Mouse (Mus musculus): ENCODE measurements around the gene Stx2. TPM values are rescaled to one million over a fixed set of nuclear protein-coding genes. Genes with fewer than 3 reads are reported as not detected.

The Stx2 gene
- polyA plus RNA-seq, 1 experiment, result 21.1 TPM

DNA sequence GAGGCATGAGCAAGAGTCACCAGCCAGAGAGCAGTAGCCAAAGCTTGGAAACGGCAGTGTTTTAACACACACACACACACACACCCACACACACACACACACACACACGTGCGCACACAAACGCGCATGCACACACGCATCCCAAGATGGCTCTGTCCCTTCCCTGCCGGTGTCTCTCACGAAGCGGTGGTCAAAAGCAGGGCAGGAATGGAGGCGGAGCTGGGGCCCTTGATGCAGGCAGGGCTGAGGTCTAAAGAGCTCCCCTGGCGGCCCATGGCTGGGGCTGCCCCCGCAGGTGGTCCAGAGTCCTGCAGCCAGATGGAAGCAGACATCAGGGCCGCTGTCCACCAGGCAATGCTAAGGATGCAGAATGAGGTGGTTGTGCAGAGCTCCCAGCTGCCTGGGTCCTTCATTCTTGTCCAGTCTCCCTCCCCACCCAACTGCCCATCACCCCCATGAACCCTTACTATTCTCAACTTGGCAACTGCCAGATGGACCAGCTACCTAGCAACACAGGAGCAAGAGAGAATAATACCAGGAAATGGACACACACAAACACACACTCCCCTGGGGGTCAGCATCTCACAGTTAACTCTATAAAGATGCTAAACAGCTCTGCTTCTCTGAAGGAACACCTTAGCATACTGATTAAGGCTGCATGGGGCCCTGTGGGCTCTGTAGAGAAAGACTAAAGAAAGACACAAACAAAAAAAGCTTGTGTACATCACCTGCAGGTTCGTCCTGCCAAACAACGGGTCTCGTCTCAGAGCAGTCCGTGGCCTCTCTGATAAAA lies 54.9 kb downstream of the Stx2 start, which contains the start of gene Rimbp2:
Gene Rimbp2, minus strand, starts transcription at position 209 of the 793 bp plus-strand sequence.
- no peaks in the 10 kb centered on the region for H3K36me3 ChIP-seq (ENCODE audit: control insufficient read depth, insufficient read depth)
- H3K4me3 ChIP-seq, result no peak within 1 kb of the TSS

DNA sequence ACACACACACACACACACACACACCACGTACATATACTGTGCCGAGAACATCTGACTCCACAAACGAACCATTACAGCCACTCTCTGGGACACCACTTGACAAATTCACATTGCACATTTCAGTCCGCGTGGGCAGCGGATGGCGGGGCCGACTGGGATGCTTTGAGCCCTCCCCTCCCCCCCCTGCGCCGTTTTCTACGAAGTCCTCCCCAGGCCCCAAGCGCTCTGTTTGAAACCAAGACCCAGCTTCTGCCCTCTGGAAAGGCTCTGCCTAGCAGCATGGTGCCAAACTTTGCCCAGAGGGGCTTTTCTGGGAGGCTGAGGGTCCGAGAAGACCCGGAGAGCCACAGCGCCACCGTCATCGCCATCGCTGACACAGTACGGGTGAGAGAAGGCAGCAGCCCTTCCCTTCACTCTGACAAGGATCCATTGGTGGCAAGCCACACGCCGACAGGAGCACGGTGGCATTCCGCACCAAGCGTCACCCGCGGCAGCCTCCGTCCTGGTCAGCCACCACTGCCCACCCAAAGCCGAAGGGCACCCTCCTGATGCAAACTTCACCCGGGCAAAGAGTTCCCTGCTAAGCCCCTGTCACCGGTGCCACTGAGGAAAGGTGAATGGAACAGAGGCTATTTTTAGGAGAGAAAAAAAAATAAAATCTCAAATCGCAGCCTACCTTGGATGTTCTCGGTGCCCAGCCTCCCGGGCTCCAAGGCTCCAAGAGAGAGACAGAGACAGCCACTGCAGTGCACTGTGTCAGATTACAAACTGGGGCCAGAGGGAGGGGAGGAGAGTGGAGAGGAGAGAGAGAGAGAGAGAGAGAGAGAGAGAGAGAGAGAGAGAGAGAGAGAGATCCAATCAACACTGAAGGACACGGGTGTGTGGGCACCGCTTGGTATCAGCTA lies 55.8 kb downstream of the Stx2 start:
- H3K27me3 ChIP-seq (ENCODE audit: control insufficient read depth, insufficient read depth, insufficient read length), result no peaks in the 10 kb centered on the region
- H3K4me3 ChIP-seq, result no peak overlapping the region
- H3K79me2 ChIP-seq (ENCODE audit: control insufficient read depth, insufficient read depth), result no peaks in the 10 kb centered on the region
- no peak overlapping the region for H3ac ChIP-seq (ENCODE audit: control insufficient read depth, insufficient read length)
- H3K4me2 ChIP-seq (ENCODE audit: low read depth), result no peak overlapping the region
- no peaks in the 10 kb centered on the region for H3K36me3 ChIP-seq (ENCODE audit: control insufficient read depth, insufficient read depth)
- TF ChIP-seq REST (IDR thresholded peaks at IDR 0.05; ENCODE audit: insufficient read depth, insufficient read length) (no peak), MYOG (IDR thresholded peaks at IDR 0.05; ENCODE audit: control insufficient read depth in 1 of 3, insufficient read depth in 1 of 3, insufficient read length in 2 of 3, low read depth in 2 of 3) (no peak), TCF3 (IDR thresholded peaks at IDR 0.05; ENCODE audit: insufficient read length, low read depth) (no peak), MYOD1 (IDR thresholded peaks at IDR 0.05; ENCODE audit: control insufficient read depth in 1 of 3, insufficient read length in 2 of 3, low read depth in 2 of 3) (no peak), E2F4 (IDR thresholded peaks at IDR 0.05; ENCODE audit: insufficient read depth) (no peak), USF1 (IDR thresholded peaks at IDR 0.05; ENCODE audit: low read depth) (no peak), TCF12 (IDR thresholded peaks at IDR 0.05; ENCODE audit: insufficient read depth, poor library complexity, severe bottlenecking) (no peak)

More for the DNA sequence above, 54.9 kb downstream of the Stx2 start, which contains the start of gene Rimbp2:
- Histone ChIP-seq H3K4me2 (ENCODE audit: low read depth) (no peak within 1 kb of the TSS), H3K27me3 (ENCODE audit: control insufficient read depth, insufficient read depth, insufficient read length) (no peaks in the 10 kb centered on the region), H3K79me2 (ENCODE audit: control insufficient read depth, insufficient read depth) (no peaks in the 10 kb centered on the region), H3ac (ENCODE audit: control insufficient read depth, insufficient read length) (no peak within 1 kb of the TSS)
- TF ChIP-seq SRF (IDR thresholded peaks at IDR 0.05; ENCODE audit: control insufficient read depth, insufficient read length, low read depth) (no peak), USF1 (IDR thresholded peaks at IDR 0.05; ENCODE audit: low read depth) (no peak), CEBPB (IDR thresholded peaks at IDR 0.05; ENCODE audit: insufficient read depth, poor library complexity, severe bottlenecking) (no peak), MYOD1 (IDR thresholded peaks at IDR 0.05; ENCODE audit: control insufficient read depth in 1 of 3, insufficient read length in 2 of 3, low read depth in 2 of 3) (no peak), REST (IDR thresholded peaks at IDR 0.05; ENCODE audit: insufficient read depth, insufficient read length) (no peak), MYOG (IDR thresholded peaks at IDR 0.05; ENCODE audit: control insufficient read depth in 1 of 3, insufficient read depth in 1 of 3, insufficient read length in 2 of 3, low read depth in 2 of 3) (no peak), TCF12 (IDR thresholded peaks at IDR 0.05; ENCODE audit: insufficient read depth, poor library complexity, severe bottlenecking) (no peak), MAX (IDR thresholded peaks at IDR 0.05; ENCODE audit: low read depth) (no peak)

DNA sequence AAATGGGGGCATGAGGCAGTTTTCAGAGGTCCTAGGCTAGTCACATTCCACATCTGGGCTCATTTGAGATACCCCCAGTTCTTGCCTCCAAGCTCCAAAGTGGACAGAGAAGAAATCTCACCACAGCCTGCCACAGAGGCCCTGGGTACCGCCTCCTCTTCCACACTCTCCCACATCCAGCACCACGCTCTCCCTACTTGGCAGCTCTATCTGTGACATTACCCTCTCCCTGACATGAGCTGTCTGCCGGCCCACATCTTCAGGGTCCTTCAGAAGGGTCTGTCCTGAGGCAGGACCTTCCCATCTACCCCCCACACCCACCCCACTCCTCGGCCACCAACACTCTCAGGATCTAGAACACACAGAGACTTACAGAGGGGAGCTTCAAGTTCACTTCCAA lies 56.9 kb downstream of the Stx2 start:
- H3K36me3 ChIP-seq (ENCODE audit: control insufficient read depth, insufficient read depth), result no peaks in the 10 kb centered on the region
- H3K27me3 ChIP-seq (ENCODE audit: control insufficient read depth, insufficient read depth, insufficient read length), result no peaks in the 10 kb centered on the region
- no peaks in the 10 kb centered on the region for H3K79me2 ChIP-seq (ENCODE audit: control insufficient read depth, insufficient read depth)
- TF ChIP-seq TCF12 (IDR thresholded peaks at IDR 0.05; ENCODE audit: insufficient read depth, poor library complexity, severe bottlenecking), result no peak
- TF ChIP-seq POLR2A (IDR thresholded peaks at IDR 0.05; ENCODE audit: insufficient read length, low read depth), result no peak
- TF ChIP-seq TCF3 (IDR thresholded peaks at IDR 0.05; ENCODE audit: insufficient read length, low read depth), result no peak
- no peak for TF ChIP-seq USF1 (IDR thresholded peaks at IDR 0.05; ENCODE audit: low read depth)
- TF ChIP-seq MYOD1 (IDR thresholded peaks at IDR 0.05; ENCODE audit: control insufficient read depth in 1 of 3, insufficient read length in 2 of 3, low read depth in 2 of 3), result no peak
- no peak for TF ChIP-seq POLR2AphosphoS2 (IDR thresholded peaks at IDR 0.05; ENCODE audit: insufficient read length, low read depth)
- TF ChIP-seq MAX (IDR thresholded peaks at IDR 0.05; ENCODE audit: low read depth), result no peak
- no peak for TF ChIP-seq CEBPB (IDR thresholded peaks at IDR 0.05; ENCODE audit: insufficient read depth, poor library complexity, severe bottlenecking)
- no peak for TF ChIP-seq SRF (IDR thresholded peaks at IDR 0.05; ENCODE audit: control insufficient read depth, insufficient read length, low read depth)
- no peak for TF ChIP-seq E2F4 (IDR thresholded peaks at IDR 0.05; ENCODE audit: insufficient read depth)
- TF ChIP-seq MYOG (IDR thresholded peaks at IDR 0.05; ENCODE audit: control insufficient read depth in 1 of 3, insufficient read depth in 1 of 3, insufficient read length in 2 of 3, low read depth in 2 of 3), result no peak
- no peak for TF ChIP-seq REST (IDR thresholded peaks at IDR 0.05; ENCODE audit: insufficient read depth, insufficient read length)
- H3K4me2 ChIP-seq (ENCODE audit: low read depth), result no peak overlapping the region
- H3K4me3 ChIP-seq, result no peak overlapping the region
- no peak overlapping the region for H3ac ChIP-seq (ENCODE audit: control insufficient read depth, insufficient read length)

DNA sequence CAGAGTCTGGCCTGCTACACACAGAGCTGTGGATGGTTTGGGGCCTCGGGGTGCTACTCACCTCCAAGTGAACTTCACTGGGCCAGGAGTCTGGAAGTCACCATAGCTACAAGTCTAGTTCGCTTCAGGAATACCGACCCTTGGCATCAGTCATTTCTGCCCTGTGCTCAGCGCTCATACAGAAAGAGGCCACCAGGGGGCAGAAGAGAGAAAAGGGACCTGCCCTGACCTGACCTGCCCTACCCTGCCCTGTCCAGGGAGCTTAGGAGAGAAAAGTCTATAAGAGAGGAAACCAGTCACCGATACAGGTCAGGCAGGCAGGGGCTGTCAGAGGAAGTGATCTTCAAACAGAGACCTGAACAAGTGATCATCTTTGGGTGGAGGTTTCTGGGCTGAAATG lies 61.3 kb downstream of the Stx2 start:
- no peak overlapping the region for H3K4me2 ChIP-seq (ENCODE audit: low read depth)
- no peak overlapping the region for H3ac ChIP-seq (ENCODE audit: control insufficient read depth, insufficient read length)
- H3K79me2 ChIP-seq (ENCODE audit: control insufficient read depth, insufficient read depth), result no peaks in the 10 kb centered on the region
- H3K27me3 ChIP-seq (ENCODE audit: control insufficient read depth, insufficient read depth, insufficient read length), result no peaks in the 10 kb centered on the region
- no peak for TF ChIP-seq CEBPB (IDR thresholded peaks at IDR 0.05; ENCODE audit: insufficient read depth, poor library complexity, severe bottlenecking)
- no peak for TF ChIP-seq SRF (IDR thresholded peaks at IDR 0.05; ENCODE audit: control insufficient read depth, insufficient read length, low read depth)
- no peak for TF ChIP-seq MYOG (IDR thresholded peaks at IDR 0.05; ENCODE audit: control insufficient read depth in 1 of 3, insufficient read depth in 1 of 3, insufficient read length in 2 of 3, low read depth in 2 of 3)
- no peak for TF ChIP-seq MAX (IDR thresholded peaks at IDR 0.05; ENCODE audit: low read depth)
- TF ChIP-seq MYOD1 (IDR thresholded peaks at IDR 0.05; ENCODE audit: control insufficient read depth in 1 of 3, insufficient read length in 2 of 3, low read depth in 2 of 3), result no peak
- H3K36me3 ChIP-seq (ENCODE audit: control insufficient read depth, insufficient read depth), result no peaks in the 10 kb centered on the region
- H3K4me3 ChIP-seq, result no peak overlapping the region

Measured in myocyte (in vitro differentiated cells).